Mouse (Mus musculus) small intestine, adult 2 months (tissue): ENCODE data around the gene Arrb2.

Experiments
- CTCF ChIP-seq: fragments of 200-500 bp; IDR thresholded peaks from 2 replicates; pipeline ENCODE4 v1.5.1; 2012; ENCODE audit warnings: low read depth, mild to moderate bottlenecking, control low read depth, inconsistent platforms, low read length, moderate library complexity, mixed read lengths; ENCODE audit not compliant: insufficient replicate concordance, insufficient read length; ENCODE audit errors: extremely low read depth
- POLR2A ChIP-seq: fragments of 200-500 bp; IDR thresholded peaks from 2 replicates; pipeline ENCODE4 v1.6.1; 2012; ENCODE audit warnings: low read depth, mild to moderate bottlenecking, control low read depth, inconsistent platforms, low read length, moderate library complexity

DNA sequence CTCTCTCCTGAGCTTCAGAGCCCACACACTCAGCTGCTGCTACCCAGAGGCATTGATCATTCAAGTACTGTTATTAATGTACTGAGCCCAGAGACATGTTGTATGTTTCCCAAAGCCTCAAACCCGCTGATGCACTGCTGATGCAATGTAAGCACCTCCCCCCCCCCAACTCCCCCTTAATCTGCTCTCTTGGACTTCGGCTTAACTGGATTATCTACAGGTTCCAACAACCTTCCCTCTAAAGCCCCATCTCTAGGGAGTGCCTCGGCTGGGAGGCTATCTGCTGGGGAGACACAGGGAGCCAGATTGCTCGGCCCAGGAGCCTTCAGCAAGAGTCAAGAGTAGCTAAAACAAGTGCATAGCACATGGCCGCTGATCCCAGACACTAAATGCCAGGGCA, 45.0 kb upstream of the Arrb2 start:
- TF ChIP-seq CTCF (no peak), POLR2A (no peak)
